Mouse (Mus musculus) C2C12 (cell line): ENCODE results near the gene Serpinb6e.

ENCODE experiments used
- CEBPB ChIP-seq: IDR thresholded peaks from one replicate; pipeline ENCODE4 v1.6.1; 2011; ENCODE audit warnings: low read depth, mild to moderate bottlenecking, control low read depth, moderate library complexity
- CTCF ChIP-seq: IDR thresholded peaks from one replicate; pipeline ENCODE4 v1.5.1; 2011; ENCODE audit not compliant: control insufficient read depth, insufficient read depth, insufficient read length
- FOSL1 ChIP-seq: IDR thresholded peaks from one replicate; pipeline ENCODE4 v1.8.0; 2011; ENCODE audit warnings: mild to moderate bottlenecking, low read length; ENCODE audit not compliant: poor library complexity, insufficient read depth, severe bottlenecking
- MAX ChIP-seq: IDR thresholded peaks from one replicate; pipeline ENCODE4 v1.6.1; 2011; ENCODE audit warnings: mild to moderate bottlenecking, control low read depth
- MYOD1 ChIP-seq: IDR thresholded peaks from one replicate; pipeline ENCODE4 v1.6.1; 2011; ENCODE audit warnings: low read depth; ENCODE audit not compliant: control insufficient read depth, insufficient read length
- MYOG ChIP-seq: IDR thresholded peaks from one replicate; pipeline ENCODE4 v1.6.1; 2011; ENCODE audit not compliant: control insufficient read depth, insufficient read length; ENCODE audit errors: extremely low read depth
- USF1 ChIP-seq: IDR thresholded peaks from one replicate; pipeline ENCODE4 v1.6.1; 2011; ENCODE audit warnings: low read depth, mild to moderate bottlenecking, control low read depth, moderate library complexity

- no peak for TF ChIP-seq CTCF
- no peak for TF ChIP-seq CEBPB
- TF ChIP-seq MAX: no peak
- no peak for TF ChIP-seq USF1
- no peak for TF ChIP-seq MYOG
- no peak for TF ChIP-seq MYOD1
- TF ChIP-seq FOSL1: no peak
Measured at GRCm38 (mm10) chr13:33843308-33843707, at the start of gene Serpinb6e.
